Mouse (Mus musculus) lung, postnatal 14 days (tissue): ENCODE measurements around the gene Nsd1.
"Not testable (repeated sequence)": the region's sequence is repeated elsewhere in the genome, so short reads cannot be mapped to it uniquely, and the experiment has no call there.

Experiments used
- DNase-seq: peaks from one replicate; pipeline ENCODE4 v3.0.0; 2021

Gene Nsd1

GRCm38 (mm10) chr13:55191535-55191934, 18.0 kb upstream of the Nsd1 start:
- no peak for DNase-seq

- DNase-seq = not testable (repeated sequence)
Measured at GRCm38 (mm10) chr13:55202758-55203157, 6.8 kb upstream of the Nsd1 start.

GRCm38 (mm10) chr13:55203740-55204139, 5.8 kb upstream of the Nsd1 start:
- DNase-seq = no peak

- no peak for DNase-seq
Measured at GRCm38 (mm10) chr13:55204667-55205389, 4.8 kb upstream of the Nsd1 start.

- no peak for DNase-seq
Measured at GRCm38 (mm10) chr13:55205448-55206205, 4.0 kb upstream of the Nsd1 start.

GRCm38 (mm10) chr13:55208837-55209648, 539 bp upstream of the Nsd1 start:
- DNase-seq = no peak

- DNase-seq = peak; percentile 63
Measured at GRCm38 (mm10) chr13:55210193-55210970, 800 bp downstream of the Nsd1 start.

GRCm38 (mm10) chr13:55210971-55211220, 1.3 kb downstream of the Nsd1 start:
- DNase-seq = no peak

- DNase-seq = peak; percentile 86
Measured at GRCm38 (mm10) chr13:55211221-55212010, 1.8 kb downstream of the Nsd1 start.

- peak; percentile 52 for DNase-seq
Measured at GRCm38 (mm10) chr13:55212011-55212360, 2.4 kb downstream of the Nsd1 start.

- DNase-seq = peak; percentile 56
Measured at GRCm38 (mm10) chr13:55212361-55213137, 3.0 kb downstream of the Nsd1 start.

- DNase-seq = no peak
Measured at GRCm38 (mm10) chr13:55213138-55213806, 3.7 kb downstream of the Nsd1 start.

GRCm38 (mm10) chr13:55224364-55224763, 14.8 kb downstream of the Nsd1 start:
- no peak for DNase-seq

- DNase-seq = no peak
Measured at GRCm38 (mm10) chr13:55230701-55231100, 21.1 kb downstream of the Nsd1 start.

- no peak for DNase-seq
Measured at GRCm38 (mm10) chr13:55243205-55243604, 33.6 kb downstream of the Nsd1 start.

- no peak for DNase-seq
Measured at GRCm38 (mm10) chr13:55247293-55248030, 37.9 kb downstream of the Nsd1 start.

- DNase-seq = no peak
Measured at GRCm38 (mm10) chr13:55249246-55249645, 39.7 kb downstream of the Nsd1 start.

GRCm38 (mm10) chr13:55252820-55253219, 43.2 kb downstream of the Nsd1 start:
- no peak for DNase-seq

GRCm38 (mm10) chr13:55255052-55255652, 45.6 kb downstream of the Nsd1 start:
- DNase-seq = no peak

- no peak for DNase-seq
Measured at GRCm38 (mm10) chr13:55258651-55259050, 49.1 kb downstream of the Nsd1 start.
